Mouse (Mus musculus): Measurements from ENCODE around the gene Gm15085. TPM values are rescaled to one million over a fixed set of nuclear protein-coding genes. Genes with fewer than 3 reads are reported as not detected.
"Not testable (repeated sequence)": the region's sequence is repeated elsewhere in the genome, so short reads cannot be mapped to it uniquely, and the experiment has no call there.

Gm15085 gene
- not detected in 2 replicates for polyA plus RNA-seq (2015; fragmentation: Nextera tagmentation; extraction: Ambion mirVana)

DNA sequence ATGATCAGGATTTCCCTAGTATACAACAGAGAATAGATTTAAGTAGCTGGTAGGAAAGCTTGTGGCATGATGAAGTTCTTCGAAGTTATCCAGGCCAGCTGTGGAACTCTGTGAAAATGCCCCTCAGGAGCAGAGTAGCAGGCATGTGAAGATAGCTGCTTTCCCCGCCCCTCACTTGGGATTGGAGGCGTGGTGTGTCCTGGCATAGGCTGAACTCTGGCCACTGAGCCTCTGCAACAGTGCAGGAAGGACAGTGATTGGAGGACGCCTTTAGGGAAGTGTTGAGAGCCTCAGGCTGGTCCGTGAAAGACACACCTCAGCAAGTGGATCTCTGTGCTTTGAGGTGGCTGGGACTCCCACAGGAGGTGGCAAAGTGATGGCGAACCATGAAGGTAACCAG is at the start of gene Gm15085:
Gm15085 (plus strand) TSS at position 301 of the 400 bp plus-strand sequence.
- no CpG with 5 or more reads among the region's 6 CpGs for WGBS
- not testable (repeated sequence) for ATAC-seq; H3K9ac ChIP-seq (replicated peaks; ENCODE audit: low read depth, low read length); H3K9me3 ChIP-seq (ENCODE audit: control insufficient read depth, low read length); H3K4me2 ChIP-seq (ENCODE audit: low read length); H3K36me3 ChIP-seq (ENCODE audit: control insufficient read depth, insufficient read depth); H3K27me3 ChIP-seq (replicated peaks; ENCODE audit: control insufficient read depth, insufficient read depth, low read length); H3K4me1 ChIP-seq (replicated peaks; ENCODE audit: control insufficient read depth, insufficient read depth, low read length); H3K27ac ChIP-seq (ENCODE audit: low read length); H3K4me3 ChIP-seq (replicated peaks; ENCODE audit: low read length)

Other genes with a start within 250 kb of the Gm15085 start
- gene Gm15093, start 175.2 kb upstream of the Gm15085 start, polyA plus RNA-seq (2015; fragmentation: Nextera tagmentation; extraction: Ambion mirVana): not detected in 2 replicates
- gene Gm10439, start 147.0 kb downstream of the Gm15085 start, polyA plus RNA-seq (2015; fragmentation: Nextera tagmentation; extraction: Ambion mirVana): not detected in 2 replicates